Mouse (Mus musculus) hindbrain, embryonic 16.5 days (tissue): Measurements from ENCODE around the gene Acot13. TPM values are rescaled to one million over a fixed set of nuclear protein-coding genes. Genes with fewer than 3 reads are reported as not detected.

Experiments used
- ATAC-seq: fragments of 200-750 bp; cut with Nextera tagmentation; 2 replicates; pipeline ENCODE4 v1.8.0; 2017; ENCODE audit warnings: moderate TSS enrichment, moderate library complexity
- H3K27ac ChIP-seq: fragments of 300-500 bp; sonication (generic); 2 replicates; pipeline ENCODE4 v1.5.1; 2014; ENCODE audit warnings: low read depth, mild to moderate bottlenecking, control low read depth, low read length, moderate library complexity
- H3K27me3 ChIP-seq: fragments of 300-500 bp; sonication (generic); replicated peaks from 2 replicates; pipeline ENCODE4 v1.6.1; 2014; ENCODE audit warnings: low read length; ENCODE audit not compliant: control insufficient read depth, insufficient read depth
- H3K36me3 ChIP-seq: fragments of 300-500 bp; sonication (generic); 2 replicates; pipeline ENCODE4 v1.6.1; 2014; ENCODE audit warnings: mild to moderate bottlenecking, low read length, moderate library complexity, mixed read lengths; ENCODE audit not compliant: control insufficient read depth, insufficient read depth
- H3K4me1 ChIP-seq: fragments of 300-500 bp; sonication (generic); 2 replicates; pipeline ENCODE4 v1.6.1; 2014; ENCODE audit warnings: low read depth, low read length; ENCODE audit not compliant: control insufficient read depth, insufficient read depth
- H3K4me2 ChIP-seq: fragments of 300-500 bp; sonication (generic); 2 replicates; pipeline ENCODE4 v1.6.1; 2014; ENCODE audit warnings: mild to moderate bottlenecking, low read length, control low read depth, moderate library complexity
- H3K4me3 ChIP-seq: fragments of 300-500 bp; sonication (generic); 2 replicates; pipeline ENCODE4 v1.5.1; 2014; ENCODE audit warnings: mild to moderate bottlenecking, low read length, control low read depth, moderate library complexity
- H3K9ac ChIP-seq: fragments of 300-500 bp; sonication (generic); 2 replicates; pipeline ENCODE4 v1.6.1; 2014; ENCODE audit warnings: low read depth, mild to moderate bottlenecking, control low read depth, low read length, moderate library complexity
- H3K9me3 ChIP-seq: fragments of 300-500 bp; sonication (generic); 2 replicates; pipeline ENCODE4 v1.6.1; 2014; ENCODE audit warnings: mild to moderate bottlenecking, low read length, moderate library complexity; ENCODE audit not compliant: control insufficient read depth
- WGBS: fragments of 180-500 bp; shearing (Covaris S2); extraction: QIAGEN DNeasy Blood & Tissue Kit; methylation state at CpG from one replicate; pipeline ENCODE4 v1.1.7; 2014; 5-methylcytosine and 5-hydroxymethylcytosine counted together
- polyA plus RNA-seq: library from polyadenylated mRNA; unstranded; fragments of >200 nt; fragmentation: Nextera tagmentation; extraction: Ambion mirVana; gene quantifications from 2 replicates; pipeline ENCODE4 v1.2.1, GENCODE M21; 2015

The Acot13 gene
- polyA plus RNA-seq: 59.4 and 66.5 TPM in 2 replicates

DNA sequence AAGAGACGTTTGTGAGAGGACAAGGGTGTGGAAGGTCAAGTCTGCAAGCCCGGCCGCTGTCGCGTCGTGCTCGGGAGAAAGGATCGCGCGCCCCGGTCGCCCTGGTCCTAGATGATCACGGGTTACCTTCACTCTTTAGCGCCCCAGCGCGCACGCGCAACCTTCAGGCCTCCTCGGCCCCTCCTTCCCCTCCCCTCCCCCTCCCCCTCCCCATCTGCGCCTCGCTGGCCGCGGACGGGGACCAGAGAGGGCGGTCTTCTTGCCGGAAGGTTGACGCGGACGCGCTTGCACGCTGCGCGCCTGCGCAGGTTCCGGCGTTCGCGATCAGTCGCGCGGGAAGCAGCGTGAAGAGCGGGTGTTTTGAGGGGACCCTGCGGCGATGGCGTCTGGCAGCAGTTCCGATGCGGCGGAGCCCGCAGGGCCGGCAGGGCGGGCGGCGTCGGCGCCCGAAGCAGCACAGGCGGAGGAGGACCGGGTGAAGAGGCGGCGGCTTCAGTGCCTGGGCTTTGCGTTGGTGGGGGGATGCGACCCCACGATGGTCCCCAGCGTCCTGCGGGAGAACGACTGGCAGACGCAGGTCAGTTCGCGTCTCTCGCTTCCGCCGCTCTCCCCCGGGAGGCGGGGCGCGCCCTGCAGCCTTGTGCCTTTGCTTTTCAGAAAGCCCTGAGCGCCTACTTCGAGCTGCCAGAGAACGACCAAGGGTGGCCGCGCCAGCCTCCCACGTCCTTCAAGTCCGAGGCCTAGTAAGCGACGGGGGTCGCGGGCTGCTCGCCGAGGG is at the start of gene Acot13, which contains the start of gene Tdp2:
Acot13 (minus strand) TSS at position 188 of the 778 bp plus-strand sequence.
Tdp2 (plus strand) TSS at position 327 of the 778 bp plus-strand sequence.
- H3K9me3 ChIP-seq: no peaks in the 10 kb centered on the region
- peak within 1 kb of the TSS; percentile 92 for H3K9ac ChIP-seq
- peak within 1 kb of the TSS; percentile 96 for H3K4me3 ChIP-seq
- WGBS: under 1% methylated on average over 74 of the region's 90 CpGs
- peak; percentile 98 for ATAC-seq
- no peaks in the 10 kb centered on the region for H3K36me3 ChIP-seq
- H3K4me2 ChIP-seq: peak within 1 kb of the TSS; percentile 78
- H3K27ac ChIP-seq: peak within 1 kb of the TSS; percentile 87
- no peaks in the 10 kb centered on the region for H3K27me3 ChIP-seq
- H3K4me1 ChIP-seq: peaks cover 20% of the 10 kb centered on the region

DNA sequence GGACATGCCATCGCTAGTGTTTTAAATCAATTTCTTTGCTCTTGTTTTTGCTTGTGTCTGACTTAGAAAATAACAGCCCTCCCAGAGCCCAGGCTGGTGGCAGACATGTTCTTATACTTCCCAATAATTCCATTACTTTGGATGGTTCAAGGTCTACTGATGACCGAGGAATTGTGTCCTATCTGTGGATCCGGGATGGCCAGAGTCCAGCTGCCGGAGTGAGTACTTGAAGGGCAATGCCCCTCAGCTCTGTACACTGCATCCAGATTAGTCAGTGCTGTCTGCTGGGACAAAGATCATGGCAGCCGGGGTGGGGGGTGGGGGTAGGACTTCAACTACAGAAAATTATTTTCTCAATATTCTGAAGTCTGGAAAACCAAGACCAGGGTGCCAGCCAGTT is 49.4 kb upstream of the Acot13 start:
- no peak overlapping the region for H3K9ac ChIP-seq
- 0 out of 2 replicates have a peak, but pooled peaks cover 4% of the 10 kb centered on the region for H3K9me3 ChIP-seq
- H3K27ac ChIP-seq: no peak overlapping the region
- H3K4me2 ChIP-seq: no peak overlapping the region
- peaks cover 22% of the 10 kb centered on the region for H3K36me3 ChIP-seq
- H3K27me3 ChIP-seq: no peaks in the 10 kb centered on the region
- ATAC-seq: no peak
- no peaks in the 10 kb centered on the region for H3K4me1 ChIP-seq
- no peak overlapping the region for H3K4me3 ChIP-seq
- WGBS: 94% methylated on average over 5 of the region's 5 CpGs

DNA sequence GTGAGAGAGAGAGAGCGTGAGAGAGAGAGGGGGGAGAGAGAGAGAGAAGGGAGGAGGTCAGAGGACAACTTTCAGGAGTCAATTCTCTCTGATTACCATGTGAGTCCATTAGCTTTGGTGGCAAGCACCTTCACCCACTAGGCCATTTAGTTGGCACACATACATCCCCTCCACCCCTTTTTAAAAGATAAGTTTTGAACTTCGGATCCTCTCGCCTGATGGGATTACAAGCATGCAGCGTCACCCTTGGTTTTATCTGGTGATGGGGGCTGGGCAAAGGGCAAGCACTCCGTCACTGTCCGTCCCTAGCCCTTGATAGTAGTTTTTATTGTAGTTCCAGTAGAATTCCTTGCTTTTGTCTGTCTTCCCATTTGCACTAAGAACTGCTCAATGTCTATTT is 48.9 kb upstream of the Acot13 start:
- no peaks in the 10 kb centered on the region for H3K4me1 ChIP-seq
- no peak overlapping the region for H3K27ac ChIP-seq
- no peak for ATAC-seq
- H3K9me3 ChIP-seq: 0 out of 2 replicates have a peak, but pooled peaks cover 4% of the 10 kb centered on the region
- H3K4me2 ChIP-seq: no peak overlapping the region
- no peak overlapping the region for H3K4me3 ChIP-seq
- 84% methylated on average over 6 of the region's 6 CpGs for WGBS
- H3K27me3 ChIP-seq: no peaks in the 10 kb centered on the region
- no peak overlapping the region for H3K9ac ChIP-seq
- peaks cover 19% of the 10 kb centered on the region for H3K36me3 ChIP-seq

DNA sequence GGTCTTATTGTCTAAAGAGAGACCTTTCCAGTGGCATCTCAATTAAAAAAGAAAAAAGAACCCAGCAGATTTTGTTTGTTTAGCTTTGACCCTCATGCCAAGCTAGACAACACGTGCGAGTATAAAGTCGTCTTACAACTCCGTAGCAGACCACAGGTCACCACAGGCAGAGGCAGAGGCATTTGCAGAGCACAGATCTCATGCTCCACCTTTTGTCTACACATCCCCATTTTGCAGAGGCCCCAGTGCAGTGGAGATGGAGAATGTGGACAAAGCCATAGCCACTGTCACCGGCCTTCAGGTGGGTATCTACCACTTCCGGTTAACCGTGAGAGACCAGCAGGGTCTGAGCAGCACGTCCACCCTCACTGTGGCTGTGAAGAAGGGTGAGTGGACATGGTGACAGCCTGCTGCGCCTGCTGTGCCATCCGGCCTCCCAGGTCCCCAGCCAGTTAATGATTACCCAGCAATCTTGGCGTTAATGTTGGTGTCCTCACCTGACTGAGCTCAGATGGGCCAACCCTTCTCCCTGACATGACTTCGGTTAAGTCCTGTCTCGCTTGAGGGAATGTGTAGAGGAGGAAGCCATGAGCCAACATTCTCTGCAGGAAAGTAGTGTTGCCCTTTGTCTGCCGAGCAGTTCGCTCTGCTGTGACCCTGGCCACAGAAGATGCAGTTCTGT is 48.2 kb upstream of the Acot13 start:
- ATAC-seq: no peak
- 85% methylated on average over 15 of the region's 15 CpGs for WGBS
- no peaks in the 10 kb centered on the region for H3K27me3 ChIP-seq

DNA sequence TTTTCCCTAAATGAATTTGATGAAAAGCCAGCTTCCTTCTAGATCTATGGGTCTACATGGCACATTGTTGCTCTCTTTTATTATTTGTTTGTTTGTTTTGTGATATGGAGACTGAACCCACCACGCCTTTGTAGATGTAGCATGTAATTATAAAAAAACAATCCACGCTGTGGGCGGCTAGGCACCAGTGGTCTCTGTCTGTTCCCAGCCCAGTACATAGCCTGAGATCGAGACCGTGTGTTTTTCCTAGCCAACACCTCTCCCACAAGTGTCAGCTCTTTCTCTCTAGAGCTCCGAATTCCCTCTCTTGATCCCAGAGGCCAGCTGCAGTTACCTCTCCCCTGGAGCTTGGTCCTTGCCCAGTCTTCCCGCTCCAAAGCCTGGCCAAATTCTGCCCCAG is 36.9 kb upstream of the Acot13 start:
- Histone ChIP-seq H3K9me3 (no peaks in the 10 kb centered on the region), H3K4me2 (no peak overlapping the region), H3K27me3 (no peaks in the 10 kb centered on the region), H3K4me3 (no peak overlapping the region), H3K4me1 (no peaks in the 10 kb centered on the region), H3K9ac (no peak overlapping the region), H3K27ac (no peak overlapping the region), H3K36me3 (0 out of 2 replicates have a peak, but pooled peaks cover 2% of the 10 kb centered on the region)
- 91% methylated on average over 7 of the region's 7 CpGs for WGBS
- ATAC-seq: no peak

More for the DNA sequence above, 48.2 kb upstream of the Acot13 start:
- no peak overlapping the region for H3K9ac ChIP-seq
- no peak overlapping the region for H3K4me2 ChIP-seq
- H3K4me3 ChIP-seq: no peak overlapping the region
- peaks cover 15% of the 10 kb centered on the region for H3K36me3 ChIP-seq
- no peaks in the 10 kb centered on the region for H3K4me1 ChIP-seq
- H3K9me3 ChIP-seq: 0 out of 2 replicates have a peak, but pooled peaks cover 4% of the 10 kb centered on the region
- H3K27ac ChIP-seq: no peak overlapping the region

DNA sequence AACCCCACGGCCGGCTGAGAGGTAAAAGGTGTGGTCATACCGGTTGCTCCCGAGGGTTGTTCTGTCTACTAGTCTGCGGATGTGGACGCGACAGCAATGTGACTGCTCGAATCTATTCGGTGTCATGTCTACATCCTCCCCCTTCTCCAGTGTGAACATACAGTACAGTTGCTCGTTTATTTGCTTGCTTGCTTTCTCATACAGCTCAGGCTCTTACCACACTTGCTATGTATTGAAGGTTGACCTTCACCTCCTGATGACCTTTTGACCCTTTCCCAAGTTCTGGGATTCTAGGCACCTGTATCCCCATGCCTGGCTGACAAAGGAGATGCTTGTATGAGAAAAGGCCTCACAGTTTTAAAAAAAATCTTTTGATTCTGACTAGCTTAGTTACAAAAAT is 36.4 kb upstream of the Acot13 start:
- H3K4me1 ChIP-seq: no peaks in the 10 kb centered on the region
- H3K4me3 ChIP-seq: no peak overlapping the region
- H3K27me3 ChIP-seq: no peaks in the 10 kb centered on the region
- 0 out of 2 replicates have a peak, but pooled peaks cover 2% of the 10 kb centered on the region for H3K36me3 ChIP-seq
- H3K4me2 ChIP-seq: no peak overlapping the region
- no peak for ATAC-seq
- no peak overlapping the region for H3K9ac ChIP-seq
- H3K9me3 ChIP-seq: no peaks in the 10 kb centered on the region
- H3K27ac ChIP-seq: no peak overlapping the region
- WGBS: 94% methylated on average over 10 of the region's 10 CpGs

DNA sequence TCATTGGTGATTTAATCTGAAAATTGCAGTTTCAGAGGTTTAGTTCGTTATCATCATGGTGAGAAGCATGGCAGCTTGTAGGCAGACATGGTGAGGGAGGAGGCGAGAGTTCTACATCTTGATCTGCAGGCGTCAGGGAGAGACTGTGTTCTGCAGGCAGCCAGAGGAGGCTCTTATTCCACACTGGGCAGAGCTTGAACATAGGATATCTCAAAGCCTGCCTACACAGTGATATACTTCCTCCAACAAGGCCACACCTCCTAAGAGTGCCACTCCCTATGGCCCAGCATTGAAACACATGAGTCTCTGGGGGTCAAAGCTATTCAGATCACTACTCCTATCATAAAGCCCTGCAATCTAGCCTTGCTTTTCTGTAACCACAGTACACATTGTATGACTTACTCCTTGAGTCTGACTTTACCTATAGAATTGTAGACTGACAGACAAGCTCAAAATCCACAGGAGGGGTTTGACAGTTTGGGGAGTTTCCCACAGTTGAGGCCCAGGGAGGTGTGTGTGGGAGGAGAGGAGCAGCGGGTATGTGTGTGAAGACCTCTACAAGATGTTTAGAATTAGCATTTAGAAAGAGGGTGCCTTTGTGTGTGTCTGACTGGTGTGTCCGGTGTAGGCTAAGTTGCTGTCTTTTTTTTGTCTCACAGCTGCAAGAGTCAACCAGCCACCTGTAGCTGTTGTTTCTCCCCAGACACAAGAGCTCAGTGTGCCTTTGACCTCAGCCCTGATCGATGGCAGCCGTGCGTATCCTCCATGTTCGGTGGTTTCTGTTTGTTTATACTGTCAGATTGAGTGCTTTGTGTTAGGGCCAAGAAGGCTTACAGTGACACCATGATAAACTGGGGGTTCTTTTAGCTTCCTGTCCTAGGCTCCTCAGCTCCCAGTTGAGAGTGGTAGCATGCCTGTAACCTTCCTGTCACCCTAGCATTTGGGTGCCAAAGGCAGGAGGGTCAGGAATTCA is 35.4 kb upstream of the Acot13 start:
- ATAC-seq: no peak
- H3K36me3 ChIP-seq: no peaks in the 10 kb centered on the region
- H3K9me3 ChIP-seq: no peaks in the 10 kb centered on the region
- no peaks in the 10 kb centered on the region for H3K4me1 ChIP-seq
- no peak overlapping the region for H3K27ac ChIP-seq
- 69% methylated on average over 9 of the region's 9 CpGs for WGBS
- H3K4me3 ChIP-seq: no peak overlapping the region
- no peak overlapping the region for H3K9ac ChIP-seq
- H3K27me3 ChIP-seq: no peaks in the 10 kb centered on the region
- no peak overlapping the region for H3K4me2 ChIP-seq

DNA sequence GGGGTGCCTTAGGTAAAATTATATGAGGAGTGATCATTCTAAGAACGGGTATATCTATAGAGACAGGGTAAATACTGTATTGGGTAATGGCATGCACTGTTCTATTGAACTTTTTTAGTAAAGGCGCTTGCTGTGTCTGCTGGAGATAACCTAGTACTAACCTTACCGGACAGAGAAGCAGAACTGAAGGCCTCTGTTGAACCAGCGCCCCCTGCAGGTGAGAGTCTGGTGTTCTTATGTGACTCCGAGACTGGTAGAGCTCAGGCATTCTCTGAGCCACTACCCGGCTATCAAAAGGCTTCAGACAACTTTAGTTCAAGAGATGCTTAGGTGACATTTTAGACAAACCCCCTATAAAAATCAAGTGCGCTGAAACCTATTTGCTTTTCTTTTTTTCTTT is 31.2 kb upstream of the Acot13 start:
- Histone ChIP-seq H3K27me3 (no peaks in the 10 kb centered on the region), H3K9me3 (no peaks in the 10 kb centered on the region), H3K36me3 (peaks cover 2% of the 10 kb centered on the region; the same call in 1 of the 2 replicates), H3K4me1 (no peaks in the 10 kb centered on the region), H3K4me2 (no peak overlapping the region), H3K4me3 (no peak overlapping the region), H3K9ac (no peak overlapping the region), H3K27ac (no peak overlapping the region)
- ATAC-seq: no peak
- 63% methylated on average over 7 of the region's 7 CpGs for WGBS
